Mouse (Mus musculus): ENCODE data around the gene Rpl23.
"Not testable (repeated sequence)": the region's sequence is repeated elsewhere in the genome, so short reads cannot be mapped to it uniquely, and the experiment has no call there.

The Rpl23 gene

GRCm38 (mm10) chr11:97766154-97766881 is 15.9 kb downstream of the Rpl23 start, which contains the start of gene Cwc25:
Cwc25 (minus strand) TSS chr11:97766556.
- DNase-seq (ENCODE audit: low spot score in 2 of 2), result peak; percentile 91 to 94

GRCm38 (mm10) chr11:97761638-97762037 is 20.6 kb downstream of the Rpl23 start:
- no peak for DNase-seq (ENCODE audit: low spot score in 2 of 2)

GRCm38 (mm10) chr11:97758942-97759341 is 23.3 kb downstream of the Rpl23 start:
- no peak for DNase-seq (ENCODE audit: low spot score in 2 of 2)

- DNase-seq (ENCODE audit: low spot score in 2 of 2), result no peak
These were observed 24.1 kb downstream of the Rpl23 start for GRCm38 (mm10) chr11:97758125-97758524.

GRCm38 (mm10) chr11:97753277-97753676 is 29.0 kb downstream of the Rpl23 start:
- no peak for DNase-seq (ENCODE audit: low spot score in 2 of 2)

GRCm38 (mm10) chr11:97748496-97748895 is 33.7 kb downstream of the Rpl23 start:
- DNase-seq (ENCODE audit: low spot score in 2 of 2), result no peak

- no peak for DNase-seq (ENCODE audit: low spot score in 2 of 2)
These were observed 34.5 kb downstream of the Rpl23 start for GRCm38 (mm10) chr11:97747773-97748172.

GRCm38 (mm10) chr11:97745331-97745721 is 36.9 kb downstream of the Rpl23 start:
- no peak for DNase-seq (ENCODE audit: low spot score in 2 of 2)

- peak; percentile 97 for DNase-seq (ENCODE audit: low spot score in 2 of 2)
These were observed 37.4 kb downstream of the Rpl23 start for GRCm38 (mm10) chr11:97744718-97745330.

GRCm38 (mm10) chr11:97744063-97744717 is 38.0 kb downstream of the Rpl23 start, which contains the start of gene Pip4k2b:
Pip4k2b (minus strand) TSS chr11:97744704.
- DNase-seq (ENCODE audit: low spot score in 2 of 2), result peak; percentile 69

GRCm38 (mm10) chr11:97743423-97743822 is 38.8 kb downstream of the Rpl23 start:
- peak; percentile 27 to 49 for DNase-seq (ENCODE audit: low spot score in 2 of 2)

- DNase-seq (ENCODE audit: low spot score in 2 of 2), result peak; percentile 35 to 38
These were observed 39.6 kb downstream of the Rpl23 start for GRCm38 (mm10) chr11:97742591-97742990.

GRCm38 (mm10) chr11:97742157-97742556 is 40.1 kb downstream of the Rpl23 start:
- DNase-seq (ENCODE audit: low spot score in 2 of 2), result no peak

- peak in 1 of 2 experiments; percentile 40 for DNase-seq (ENCODE audit: low spot score in 2 of 2)
These were observed 42.0 kb downstream of the Rpl23 start for GRCm38 (mm10) chr11:97740190-97740589.

GRCm38 (mm10) chr11:97739155-97739554 is 43.1 kb downstream of the Rpl23 start:
- no peak for DNase-seq (ENCODE audit: low spot score in 2 of 2)

- no peak for DNase-seq (ENCODE audit: low spot score in 2 of 2)
These were observed 43.5 kb downstream of the Rpl23 start for GRCm38 (mm10) chr11:97738703-97739102.

GRCm38 (mm10) chr11:97737600-97737999 is 44.6 kb downstream of the Rpl23 start:
- DNase-seq (ENCODE audit: low spot score in 2 of 2), result no peak

- DNase-seq (ENCODE audit: low spot score in 2 of 2), result no peak
These were observed 45.6 kb downstream of the Rpl23 start for GRCm38 (mm10) chr11:97736645-97737044.

- DNase-seq (ENCODE audit: low spot score in 2 of 2), result not testable (repeated sequence)
These were observed 47.4 kb downstream of the Rpl23 start for GRCm38 (mm10) chr11:97734810-97735209.

GRCm38 (mm10) chr11:97733689-97734088 is 48.5 kb downstream of the Rpl23 start:
- no peak for DNase-seq (ENCODE audit: low spot score in 2 of 2)

- no peak for DNase-seq (ENCODE audit: low spot score in 2 of 2)
These were observed 53.5 kb downstream of the Rpl23 start for GRCm38 (mm10) chr11:97728730-97729129.

- DNase-seq (ENCODE audit: low spot score in 2 of 2), result peak; percentile 50 to 58
These were observed 53.9 kb downstream of the Rpl23 start for GRCm38 (mm10) chr11:97728311-97728710.

All from spleen, postnatal 36 days (tissue).